7 mouse cellular contexts compared by ENCODE assay signal in the genomic region with DNA sequence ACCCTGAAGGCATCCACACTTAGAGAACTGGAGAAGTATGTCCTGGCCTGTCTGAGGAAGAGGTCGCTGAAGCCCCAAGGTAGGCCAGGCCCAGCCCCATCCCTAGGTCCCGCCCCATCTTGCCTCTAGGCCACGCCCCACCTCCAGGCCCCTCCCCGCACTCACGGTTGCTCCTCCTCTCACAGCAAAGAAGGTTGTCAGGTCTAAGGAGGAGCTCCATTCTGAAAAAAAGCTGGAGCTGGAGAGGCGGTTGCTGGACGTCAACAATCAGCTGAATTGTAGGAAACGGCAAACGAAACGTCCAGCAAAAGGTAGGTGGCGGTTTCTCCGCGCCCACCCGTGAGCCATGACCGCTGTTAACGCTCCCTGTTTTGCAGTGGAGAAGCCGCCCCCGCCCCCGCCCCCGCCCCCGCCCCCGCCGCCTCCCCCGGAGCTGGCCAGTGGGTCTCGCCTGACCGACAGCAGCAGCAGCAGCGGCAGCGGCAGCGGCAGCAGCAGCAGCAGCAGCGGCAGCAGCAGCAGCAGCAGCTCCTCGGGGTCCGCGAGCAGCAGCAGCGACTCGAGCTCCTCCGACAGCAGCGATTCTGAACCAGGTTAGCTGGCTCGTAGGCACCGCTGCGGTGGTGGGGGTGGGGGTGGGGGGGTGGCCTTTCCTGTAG. TPM values are rescaled to one million over a fixed set of nuclear protein-coding genes. Genes with fewer than 3 reads are reported as not detected.
DNase-seq lines count a peak whose midpoint lies in the region; ATAC-seq and TF ChIP-seq lines count a peak whose summit lies in the region.

No protein-coding gene starts in this region.

- H3K27ac ChIP-seq in embryonic facial prominence, embryonic 13.5 days: peak overlapping the region; percentile 78
- H3K27ac ChIP-seq in kidney, adult 2 months (ENCODE audit: insufficient read depth, low read depth, low read length): no peak overlapping the region; the same call in 1 of the 2 replicates
- peak overlapping the region; percentile 87 for H3K27ac ChIP-seq in limb, embryonic 12.5 days
- peak overlapping the region; percentile 80 for H3K27ac ChIP-seq in midbrain, embryonic 15.5 days
- no peak overlapping the region for H3K27ac ChIP-seq in spleen, adult 2 months (ENCODE audit: insufficient read depth, low read length)

- H3K9me3 ChIP-seq in embryonic facial prominence, embryonic 13.5 days: peaks cover 3% of the 10 kb centered on the region; the same call in 1 of the 2 replicates
- H3K9me3 ChIP-seq in limb, embryonic 12.5 days: no peaks in the 10 kb centered on the region
- no peaks in the 10 kb centered on the region for H3K9me3 ChIP-seq in midbrain, embryonic 15.5 days

- no peak for TF ChIP-seq POLR2A in kidney, adult 2 months (IDR thresholded peaks at IDR 0.05; ENCODE audit: low read depth, low read length)
- no peak for TF ChIP-seq POLR2A in spleen, adult 2 months (IDR thresholded peaks at IDR 0.05; ENCODE audit: low read depth, low read length)

- peak overlapping the region; percentile 64 for H3K4me3 ChIP-seq in embryonic facial prominence, embryonic 13.5 days
- peak overlapping the region; percentile 59 for H3K4me3 ChIP-seq in kidney, adult 2 months (ENCODE audit: insufficient read depth, low read depth, low read length)
- peak overlapping the region; percentile 69 for H3K4me3 ChIP-seq in limb, embryonic 12.5 days (replicated peaks)
- peak overlapping the region; percentile 59 for H3K4me3 ChIP-seq in midbrain, embryonic 15.5 days
- H3K4me3 ChIP-seq in spleen, adult 2 months (ENCODE audit: extremely low read depth, insufficient read depth, insufficient read length): peak overlapping the region; percentile 75

- under 1% methylated on average over 29 of the region's 40 CpGs for WGBS in embryonic facial prominence, embryonic 13.5 days
- WGBS in kidney, adult 2 months: 2% methylated on average over 34 of the region's 40 CpGs
- WGBS in limb, embryonic 12.5 days: under 1% methylated on average over 40 of the region's 40 CpGs
- under 1% methylated on average over 33 of the region's 40 CpGs for WGBS in midbrain, embryonic 15.5 days
- WGBS in spleen, adult 2 months: 1% methylated on average over 31 of the region's 40 CpGs

- peak overlapping the region; percentile 73 for H3K9ac ChIP-seq in embryonic facial prominence, embryonic 13.5 days
- peak overlapping the region; percentile 70 for H3K9ac ChIP-seq in limb, embryonic 12.5 days (replicated peaks)
- peak overlapping the region; percentile 57 for H3K9ac ChIP-seq in midbrain, embryonic 15.5 days

- TF ChIP-seq CTCF in kidney, adult 2 months (conservative IDR thresholded peaks at IDR 0.05; ENCODE audit: insufficient read depth, insufficient read length, low read depth, low read length): no peak
- no peak for TF ChIP-seq CTCF in spleen, adult 2 months (IDR thresholded peaks at IDR 0.05; ENCODE audit: extremely low read depth, insufficient read depth, insufficient read length, insufficient replicate concordance)

- peak; percentile 95 for ATAC-seq in embryonic facial prominence, embryonic 13.5 days (ENCODE audit: insufficient number of reproducible peaks, insufficient read depth, low FRiP score, low TSS enrichment, low read depth)
- ATAC-seq in limb, embryonic 12.5 days (ENCODE audit: insufficient number of reproducible peaks, insufficient read depth, low FRiP score, low TSS enrichment, low read depth): peak; percentile 94
- peak; percentile 96 for ATAC-seq in midbrain, embryonic 15.5 days (replicated peaks)

- no peaks in the 10 kb centered on the region for H3K27me3 ChIP-seq in embryonic facial prominence, embryonic 13.5 days
- H3K27me3 ChIP-seq in kidney, adult 2 months (replicated peaks; ENCODE audit: control insufficient read depth, insufficient read depth, low read length): no peaks in the 10 kb centered on the region
- no peaks in the 10 kb centered on the region; the same call in 1 of the 2 replicates for H3K27me3 ChIP-seq in limb, embryonic 12.5 days
- no peaks in the 10 kb centered on the region for H3K27me3 ChIP-seq in midbrain, embryonic 15.5 days (replicated peaks)
- H3K27me3 ChIP-seq in spleen, adult 2 months (ENCODE audit: control insufficient read depth, insufficient read depth, low read length): no peaks in the 10 kb centered on the region

- peak overlapping the region; percentile 58 for H3K4me2 ChIP-seq in embryonic facial prominence, embryonic 13.5 days
- H3K4me2 ChIP-seq in limb, embryonic 12.5 days: peak overlapping the region; percentile 58
- H3K4me2 ChIP-seq in midbrain, embryonic 15.5 days: peak overlapping the region; percentile 55

- peak; percentile 92 to 95 for DNase-seq in adrenal gland, postnatal 36 days
- DNase-seq in heart, adult 18-20 months: peak; percentile 90 to 93
- DNase-seq in kidney, adult 2 months: peak; percentile 94
- DNase-seq in spleen, adult 2 months (ENCODE audit: low read depth in 1 of 2, low spot score in 2 of 2): peak; percentile 73 to 87

- H3K36me3 ChIP-seq in embryonic facial prominence, embryonic 13.5 days: peaks cover 9% of the 10 kb centered on the region
- H3K36me3 ChIP-seq in kidney, adult 2 months (ENCODE audit: control insufficient read depth, insufficient read depth, low read length): no peaks in the 10 kb centered on the region
- peaks cover 5% of the 10 kb centered on the region for H3K36me3 ChIP-seq in limb, embryonic 12.5 days
- H3K36me3 ChIP-seq in midbrain, embryonic 15.5 days (replicated peaks): no peaks in the 10 kb centered on the region
- no peaks in the 10 kb centered on the region for H3K36me3 ChIP-seq in spleen, adult 2 months (ENCODE audit: control insufficient read depth, insufficient read depth, low read length)

- H3K4me1 ChIP-seq in embryonic facial prominence, embryonic 13.5 days: peaks cover 3% of the 10 kb centered on the region
- H3K4me1 ChIP-seq in kidney, adult 2 months (ENCODE audit: control insufficient read depth, insufficient read depth, low read length): no peaks in the 10 kb centered on the region; the same call in 1 of the 2 replicates
- H3K4me1 ChIP-seq in limb, embryonic 12.5 days (replicated peaks): peaks cover 8% of the 10 kb centered on the region; the same call in 1 of the 2 replicates
- peaks cover 3% of the 10 kb centered on the region for H3K4me1 ChIP-seq in midbrain, embryonic 15.5 days
- no peaks in the 10 kb centered on the region for H3K4me1 ChIP-seq in spleen, adult 2 months (ENCODE audit: control insufficient read depth, insufficient read depth, insufficient read length)

RNA-seq across cellular contexts. Expression of a gene that starts 28.6 kb away (rescaled TPM):
- total RNA-seq in adrenal gland, postnatal 36 days (2021): 1 to 10 TPM; 2.3 to 2.4 TPM
- polyA plus RNA-seq in embryonic facial prominence, embryonic 13.5 days (2015; fragmentation: Nextera tagmentation; extraction: Ambion mirVana): 6.6 and 6.9 TPM in 2 replicates
- under 1 TPM; 0.15 to 0.49 TPM for total RNA-seq in heart, adult 18-20 months (2021)
- polyA plus RNA-seq in kidney, adult 2 months (2012; rRNA removed): 0.72 and 0.75 TPM in 2 replicates
- 2.7 and 3.1 TPM in 2 replicates for polyA plus RNA-seq in limb, embryonic 12.5 days (2016; fragmentation: Nextera tagmentation; extraction: Ambion mirVana)
- 2.2 and 2.3 TPM in 2 replicates for polyA plus RNA-seq in midbrain, embryonic 15.5 days (2015; fragmentation: Nextera tagmentation; extraction: Ambion mirVana)
- 0.39 and 0.60 TPM in 2 replicates for polyA plus RNA-seq in spleen, adult 2 months (2012; rRNA removed)

RNA-seq across cellular contexts. Expression of a gene that starts 43.0 kb away (rescaled TPM):
- 1 to 10 TPM in 1 of 2 experiments, under 1 TPM in 1; 0.63 to 2.2 TPM for total RNA-seq in adrenal gland, postnatal 36 days (2021)
- 1.2 TPM in 2 replicates for polyA plus RNA-seq in embryonic facial prominence, embryonic 13.5 days (2015; fragmentation: Nextera tagmentation; extraction: Ambion mirVana)
- total RNA-seq in heart, adult 18-20 months (2021): under 1 TPM in 1 of 2 experiments, not detected in 1; 0.60 TPM
- polyA plus RNA-seq in kidney, adult 2 months (2012; rRNA removed): 0.18 and 0.22 TPM in 2 replicates
- polyA plus RNA-seq in limb, embryonic 12.5 days (2016; fragmentation: Nextera tagmentation; extraction: Ambion mirVana): 1.1 and 1.3 TPM in 2 replicates
- polyA plus RNA-seq in midbrain, embryonic 15.5 days (2015; fragmentation: Nextera tagmentation; extraction: Ambion mirVana): 1.6 and 2.2 TPM in 2 replicates
- 0.12 and 0.26 TPM in 2 replicates for polyA plus RNA-seq in spleen, adult 2 months (2012; rRNA removed)

Comparison
In these comparisons a context has a peak if more than half of its experiments do, and no peak if none do; other contexts are left out.
1. H3K27ac ChIP-seq: peak in embryonic facial prominence, embryonic 13.5 days (single experiment), limb, embryonic 12.5 days (single experiment) and midbrain, embryonic 15.5 days (single experiment); none in kidney, adult 2 months (single experiment) and spleen, adult 2 months (single experiment).
2. Peak in every context shown above with its lines, with median percentiles within 50 percentile points of each other: DNase-seq, ATAC-seq, H3K4me2 ChIP-seq, H3K4me3 ChIP-seq and H3K9ac ChIP-seq.